Mouse (Mus musculus) effector memory CD4-positive, alpha-beta T cell, adult 5 months (primary cell): Measurements from ENCODE around the gene Agxt. TPM values are rescaled to one million over a fixed set of nuclear protein-coding genes. Genes with fewer than 3 reads are reported as not detected.

ENCODE experiments used
- polyA plus RNA-seq: library from polyadenylated mRNA; unstranded; fragments of 100-300 nt; shearing (Covaris generic); gene quantifications from one replicate; pipeline ENCODE4 v1.2.1, GENCODE M21; 2017

The Agxt gene
- polyA plus RNA-seq, result not detected

GRCm38 (mm10) chr1:93135036-93135526 lies at the start of gene Agxt:
Agxt (plus strand) TSS chr1:93135240.

DNA sequence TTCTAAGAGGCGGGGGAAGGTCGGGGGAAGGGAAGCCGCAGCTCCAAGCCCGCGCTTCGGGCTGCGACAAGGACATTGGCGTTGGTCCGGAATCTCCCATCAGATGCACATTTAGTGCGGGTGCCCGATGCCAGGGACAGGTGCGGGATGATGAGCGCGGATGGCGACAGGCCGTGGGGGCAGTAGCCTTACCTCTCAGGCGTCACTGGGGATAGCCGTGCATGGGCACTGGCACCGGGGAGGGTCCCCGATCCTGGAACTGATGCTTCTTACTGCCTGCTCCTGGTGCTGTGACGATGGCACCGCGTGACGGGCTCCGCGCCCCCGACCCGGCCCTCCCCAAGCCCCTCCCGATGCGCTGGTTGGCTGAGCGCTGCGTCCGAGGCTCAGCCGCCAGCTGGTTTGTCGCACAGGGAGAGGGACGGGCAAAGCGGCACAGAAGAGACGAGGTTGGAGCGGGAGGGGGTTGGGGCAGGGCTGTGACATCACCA lies 33.4 kb upstream of the Agxt start, which contains the start of gene Kif1a:
Gene Kif1a, minus strand, starts transcription at position 381 of the 491 bp plus-strand sequence.

DNA sequence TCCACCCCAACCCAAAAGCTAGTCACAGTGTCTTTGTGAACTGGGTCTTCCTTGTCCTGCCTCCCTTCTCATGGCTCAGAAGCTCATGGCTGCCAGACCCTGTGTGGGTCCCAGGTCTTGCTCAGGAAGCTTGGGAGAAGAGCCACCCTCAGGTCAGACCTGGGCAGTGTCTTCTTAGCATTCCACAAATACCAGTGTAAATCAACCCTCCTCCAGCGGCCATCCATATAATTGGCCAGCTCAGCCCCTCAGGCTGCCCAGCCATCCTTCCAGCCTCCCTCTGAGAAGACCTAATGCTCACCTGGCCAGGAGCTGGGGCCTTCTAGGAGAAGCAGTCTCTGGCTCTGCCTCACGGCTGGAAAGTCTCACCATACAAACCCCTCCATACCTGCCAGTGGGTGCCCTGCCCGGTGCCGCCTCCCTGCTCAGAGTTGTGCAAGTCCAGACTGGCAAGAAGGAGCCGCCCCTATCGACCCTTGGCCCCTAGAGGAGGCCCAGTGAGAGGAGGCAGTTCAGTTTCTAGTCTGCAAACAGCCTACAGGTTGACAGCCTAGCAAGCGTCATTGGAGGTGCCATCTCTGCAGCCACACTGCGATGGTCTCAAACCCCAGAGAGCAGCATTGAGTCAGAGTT lies 25.6 kb downstream of the Agxt start, which contains the start of gene 2310007B03Rik:
Gene 2310007B03Rik, minus strand, starts transcription at position 448 of the 633 bp plus-strand sequence.

DNA sequence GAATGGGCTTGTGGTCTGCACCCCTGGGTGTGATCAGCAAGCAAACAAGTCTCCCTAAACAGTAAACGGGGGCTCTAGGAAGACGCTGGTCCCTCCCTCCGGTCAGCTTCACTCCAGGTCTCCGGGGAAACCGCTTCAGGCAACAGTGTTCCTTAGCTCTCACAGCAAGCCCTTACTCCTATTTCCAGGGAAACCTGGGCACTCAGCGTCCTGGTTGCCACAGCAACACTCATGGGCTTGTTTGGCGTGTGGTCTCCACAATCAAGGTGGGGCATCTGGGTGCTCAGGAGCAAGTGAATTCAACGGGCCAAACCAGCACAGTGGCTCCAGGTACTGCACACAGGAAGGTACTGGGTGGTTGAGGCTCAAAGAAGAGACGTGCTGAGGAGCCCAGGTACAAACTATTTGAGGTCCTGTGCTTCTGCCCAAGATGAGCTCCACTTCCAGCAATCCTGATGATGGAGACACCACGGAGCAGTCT lies 33.3 kb downstream of the Agxt start, which contains the start of gene Crocc2:
Gene Crocc2, plus strand, starts transcription at position 431 of the 481 bp plus-strand sequence.

Other genes with a start within 250 kb of the Agxt start
- gene Ankmy1, start 232.3 kb upstream of the Agxt start, polyA plus RNA-seq, result 0.19 TPM
- gene Dusp28, start 228.3 kb upstream of the Agxt start, polyA plus RNA-seq, result 5.4 TPM
- gene Rnpepl1, start 224.5 kb upstream of the Agxt start, polyA plus RNA-seq, result 83.4 TPM
- gene Capn10, start 200.9 kb upstream of the Agxt start, polyA plus RNA-seq, result 7.4 TPM
- gene Gpr35, start 184.4 kb upstream of the Agxt start, polyA plus RNA-seq, result 0.57 TPM
- gene Aqp12, start 128.9 kb upstream of the Agxt start, polyA plus RNA-seq, result not detected
- not detected for gene Kif1a, start 33.3 kb upstream of the Agxt start, polyA plus RNA-seq
- gene 2310007B03Rik, start 25.7 kb downstream of the Agxt start, polyA plus RNA-seq, result not detected
- gene Crocc2, start 33.5 kb downstream of the Agxt start, polyA plus RNA-seq, result 0.05 TPM
- gene Sned1, start 100.6 kb downstream of the Agxt start, polyA plus RNA-seq, result not detected
- 4.8 TPM for gene Mterf4, start 170.7 kb downstream of the Agxt start, polyA plus RNA-seq
- 39.8 TPM for gene Ppp1r7, start 207.6 kb downstream of the Agxt start, polyA plus RNA-seq
- 0.56 TPM for gene Pask, start 208.2 kb downstream of the Agxt start, polyA plus RNA-seq
- gene Ano7, start 238.7 kb downstream of the Agxt start, polyA plus RNA-seq, result not detected